Mouse (Mus musculus) embryonic facial prominence, embryonic 11.5 days (tissue): Measurements from ENCODE around the gene Rfx4. TPM values are rescaled to one million over a fixed set of nuclear protein-coding genes. Genes with fewer than 3 reads are reported as not detected.

ENCODE experiments used
- ATAC-seq: fragments of 200-750 bp; cut with Nextera tagmentation; replicated peaks from 2 replicates; pipeline ENCODE4 v1.8.0; 2017; ENCODE audit warnings: low read depth; ENCODE audit not compliant: insufficient number of reproducible peaks, low FRiP score, low TSS enrichment
- DNase-seq: peaks from one replicate; pipeline ENCODE4 v3.0.0-alpha.2; 2015; ENCODE audit warnings: low spot score
- H3K27ac ChIP-seq: fragments of 300-500 bp; sonication (generic); replicated peaks from 2 replicates; pipeline ENCODE4 v1.5.1; 2014; ENCODE audit warnings: mild to moderate bottlenecking, low read depth, low read length, control low read depth
- H3K27me3 ChIP-seq: fragments of 300-500 bp; sonication (generic); 2 replicates; pipeline ENCODE4 v1.6.1; 2014; ENCODE audit warnings: mild to moderate bottlenecking, low read length, moderate library complexity, mixed read lengths; ENCODE audit not compliant: control insufficient read depth, insufficient read depth
- H3K36me3 ChIP-seq: fragments of 300-500 bp; sonication (generic); replicated peaks from 2 replicates; pipeline ENCODE4 v1.6.1; 2014; ENCODE audit warnings: low read depth, mild to moderate bottlenecking, low read length, moderate library complexity, mixed read lengths; ENCODE audit not compliant: control insufficient read depth, insufficient read depth
- H3K4me1 ChIP-seq: fragments of 300-500 bp; sonication (generic); 2 replicates; pipeline ENCODE4 v1.6.1; 2014; ENCODE audit warnings: low read length, mixed read lengths; ENCODE audit not compliant: control insufficient read depth, insufficient read depth
- H3K4me2 ChIP-seq: fragments of 300-500 bp; sonication (generic); 2 replicates; pipeline ENCODE4 v1.6.1; 2014; ENCODE audit warnings: low read depth, mild to moderate bottlenecking, control low read depth, low read length, moderate library complexity
- H3K4me3 ChIP-seq: fragments of 300-500 bp; sonication (generic); 2 replicates; pipeline ENCODE4 v1.5.1; 2014; ENCODE audit warnings: low read depth, low read length, control low read depth
- H3K9ac ChIP-seq: fragments of 300-500 bp; sonication (generic); replicated peaks from 2 replicates; pipeline ENCODE4 v1.6.1; 2014; ENCODE audit warnings: mild to moderate bottlenecking, control low read depth, low read length
- H3K9me3 ChIP-seq: fragments of 300-500 bp; sonication (generic); replicated peaks from 2 replicates; pipeline ENCODE4 v1.6.1; 2016; ENCODE audit warnings: mild to moderate bottlenecking, low read length, inconsistent platforms, mixed read lengths; ENCODE audit not compliant: control insufficient read depth
- WGBS: fragments of 180-500 bp; shearing (Covaris S2); extraction: QIAGEN DNeasy Blood & Tissue Kit; methylation state at CpG from one replicate; pipeline ENCODE4 v1.1.7; 2014; 5-methylcytosine and 5-hydroxymethylcytosine counted together
- polyA plus RNA-seq: library from polyadenylated mRNA; unstranded; fragments of >200 nt; fragmentation: Nextera tagmentation; extraction: Ambion mirVana; gene quantifications from 2 replicates; pipeline ENCODE4 v1.2.1, GENCODE M21; 2014

Gene Rfx4
- polyA plus RNA-seq, 1 experiment from 2014 or later = 5.2 TPM

DNA sequence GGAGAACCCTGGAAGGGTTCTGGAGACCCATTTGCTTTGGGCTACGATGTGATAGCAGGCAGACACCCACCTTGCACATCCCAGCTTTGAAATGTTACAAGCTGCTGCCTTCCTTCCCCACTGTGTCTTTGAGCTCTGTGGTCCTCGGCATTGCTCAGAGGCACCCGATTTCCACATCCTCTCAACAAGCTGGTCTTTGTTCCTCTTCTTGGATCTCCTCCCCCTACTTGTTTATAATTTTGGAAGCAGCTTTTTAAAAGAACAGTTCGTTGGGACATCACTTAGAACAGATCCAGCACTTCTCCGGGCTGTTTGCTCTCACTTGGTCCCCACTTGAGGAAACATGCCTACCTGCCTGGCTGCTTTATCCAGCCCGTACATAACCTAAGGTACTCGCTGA, 22.1 kb downstream of the Rfx4 start:
- no peaks in the 10 kb centered on the region for H3K36me3 ChIP-seq
- no peak for ATAC-seq

DNA sequence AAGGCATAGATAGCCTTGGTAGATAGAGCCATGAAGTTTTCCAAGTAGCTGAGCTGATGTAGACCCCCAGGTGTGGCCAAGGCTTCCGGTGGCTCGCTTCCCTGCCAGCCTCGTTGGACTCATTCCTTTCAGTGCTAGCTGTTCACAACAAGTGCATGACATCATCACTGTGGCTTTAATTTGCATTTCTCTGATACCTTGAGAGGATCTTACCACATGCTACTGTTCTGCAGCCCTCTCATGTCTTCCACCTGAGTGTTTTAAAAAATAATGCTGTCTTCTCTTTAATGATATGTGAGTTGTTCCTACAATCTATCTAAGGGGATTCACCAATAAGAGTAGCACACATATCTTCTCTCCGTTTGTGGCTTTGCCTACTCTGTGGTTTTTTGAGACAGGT, 25.0 kb downstream of the Rfx4 start:
- WGBS = 82% methylated on average over 4 of the region's 4 CpGs
- Histone ChIP-seq H3K9me3 (no peaks in the 10 kb centered on the region), H3K4me3 (no peak overlapping the region), H3K4me2 (no peak overlapping the region), H3K27me3 (no peaks in the 10 kb centered on the region), H3K36me3 (no peaks in the 10 kb centered on the region), H3K27ac (no peak overlapping the region), H3K4me1 (no peaks in the 10 kb centered on the region), H3K9ac (no peak overlapping the region)
- ATAC-seq = no peak
- no peak for DNase-seq

More for the DNA sequence above, 22.1 kb downstream of the Rfx4 start:
- no peaks in the 10 kb centered on the region for H3K9me3 ChIP-seq
- H3K27me3 ChIP-seq = no peaks in the 10 kb centered on the region
- 60% methylated on average over 7 of the region's 7 CpGs for WGBS
- H3K4me2 ChIP-seq = no peak overlapping the region
- no peaks in the 10 kb centered on the region for H3K4me1 ChIP-seq
- H3K4me3 ChIP-seq = no peak overlapping the region
- no peak overlapping the region for H3K27ac ChIP-seq
- H3K9ac ChIP-seq = no peak overlapping the region
- no peak for DNase-seq

DNA sequence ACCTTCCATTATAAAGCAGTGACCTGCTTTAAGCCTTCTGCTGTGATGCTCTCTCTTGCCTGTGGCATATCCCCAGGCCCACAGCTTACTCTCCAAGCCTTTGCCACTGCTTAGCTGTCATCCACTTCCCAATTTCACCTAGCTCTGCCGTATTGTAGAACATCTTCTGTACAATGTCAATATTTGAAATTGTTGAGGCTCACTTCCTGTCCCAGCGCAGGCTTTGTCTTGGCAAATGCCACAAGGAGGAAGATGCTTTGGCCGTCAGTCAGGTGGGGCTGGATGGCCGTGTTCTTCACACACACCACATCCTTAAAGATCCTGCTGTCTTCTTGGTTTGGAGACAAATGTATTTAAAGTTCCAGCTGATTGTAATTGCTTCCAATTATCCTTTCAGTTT, 29.5 kb downstream of the Rfx4 start:
- Histone ChIP-seq H3K9me3 (no peaks in the 10 kb centered on the region), H3K4me3 (no peak overlapping the region), H3K4me1 (no peaks in the 10 kb centered on the region), H3K36me3 (no peaks in the 10 kb centered on the region), H3K27ac (no peak overlapping the region), H3K27me3 (no peaks in the 10 kb centered on the region), H3K4me2 (no peak overlapping the region), H3K9ac (no peak overlapping the region)
- no peak for DNase-seq
- ATAC-seq = no peak
- 87% methylated on average over 4 of the region's 4 CpGs for WGBS

DNA sequence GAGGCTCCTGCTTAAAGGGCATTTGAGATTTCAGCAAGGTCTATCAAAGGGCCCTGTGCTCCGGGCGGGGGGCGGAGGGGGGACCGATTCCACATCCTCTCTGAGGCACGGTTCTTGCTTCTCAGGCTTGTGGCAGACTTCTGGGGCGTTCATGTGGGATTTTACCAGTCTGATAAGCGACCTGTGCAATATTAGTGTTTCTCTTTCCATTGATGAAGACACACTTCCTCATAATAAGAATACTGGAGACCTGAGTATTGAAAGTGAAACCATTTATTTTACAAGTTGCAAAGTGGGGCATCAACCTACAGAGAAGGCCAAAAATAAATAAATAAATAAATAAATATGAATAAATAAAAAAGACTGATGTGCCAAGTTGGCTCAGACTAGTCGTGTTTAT, 34.5 kb downstream of the Rfx4 start:
- ATAC-seq (no peak), DNase-seq (no peak)
- Histone ChIP-seq H3K36me3 (no peaks in the 10 kb centered on the region), H3K4me2 (no peak overlapping the region), H3K4me1 (no peaks in the 10 kb centered on the region), H3K9ac (no peak overlapping the region), H3K9me3 (no peaks in the 10 kb centered on the region), H3K4me3 (no peak overlapping the region), H3K27ac (no peak overlapping the region), H3K27me3 (no peaks in the 10 kb centered on the region)
- WGBS = 89% methylated on average over 8 of the region's 8 CpGs

DNA sequence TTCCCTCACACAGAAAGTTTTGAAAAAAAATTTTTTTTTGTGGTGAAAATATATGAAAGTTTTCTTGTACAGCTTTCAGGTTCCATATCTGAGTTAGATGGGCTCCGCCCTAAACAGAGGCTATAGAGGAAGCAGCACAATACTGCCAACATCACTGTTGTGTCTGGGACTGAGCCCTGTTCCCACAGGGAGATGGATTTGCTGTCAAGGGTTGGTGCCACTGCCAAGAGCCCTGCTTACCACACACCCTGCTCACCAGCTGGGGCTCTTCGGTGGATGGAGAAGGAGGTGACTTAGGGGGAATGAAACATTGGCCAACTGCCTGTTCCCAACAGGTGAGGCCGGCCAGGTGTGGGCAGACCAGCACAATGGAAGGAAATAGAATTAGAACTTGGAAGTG, 35.3 kb downstream of the Rfx4 start:
- Histone ChIP-seq H3K36me3 (no peaks in the 10 kb centered on the region), H3K9me3 (no peaks in the 10 kb centered on the region)

DNA sequence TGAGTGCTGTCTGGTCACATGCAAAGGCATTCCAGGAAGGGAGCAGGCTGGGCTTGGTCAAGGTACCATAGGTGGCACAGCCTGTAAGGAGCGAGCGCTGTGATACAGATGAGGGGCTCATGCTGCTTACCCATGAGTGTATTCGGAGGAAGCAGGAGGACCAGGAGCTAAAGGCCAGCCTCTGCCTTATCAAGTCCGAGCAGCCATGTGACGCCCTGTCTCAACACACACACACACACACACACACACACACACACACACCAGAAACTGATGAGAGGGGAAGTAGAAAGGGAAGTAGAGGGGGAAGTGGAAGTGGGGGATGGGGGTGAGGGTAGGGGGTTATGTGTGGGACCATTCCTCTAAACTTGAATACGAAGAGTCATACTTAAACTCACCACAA, 45.7 kb downstream of the Rfx4 start:
- ATAC-seq (no peak), DNase-seq (no peak)
- Histone ChIP-seq H3K4me2 (no peak overlapping the region), H3K27me3 (no peaks in the 10 kb centered on the region), H3K36me3 (no peaks in the 10 kb centered on the region), H3K9ac (no peak overlapping the region), H3K4me1 (no peaks in the 10 kb centered on the region), H3K27ac (no peak overlapping the region), H3K4me3 (no peak overlapping the region), H3K9me3 (no peaks in the 10 kb centered on the region)
- WGBS = 89% methylated on average over 6 of the region's 6 CpGs

More for the DNA sequence above, 35.3 kb downstream of the Rfx4 start:
- ATAC-seq (no peak), DNase-seq (no peak)
- 90% methylated on average over 3 of the region's 3 CpGs for WGBS
- Histone ChIP-seq H3K27ac (no peak overlapping the region), H3K27me3 (no peaks in the 10 kb centered on the region), H3K4me1 (no peaks in the 10 kb centered on the region), H3K4me3 (no peak overlapping the region), H3K9ac (no peak overlapping the region), H3K4me2 (no peak overlapping the region)

DNA sequence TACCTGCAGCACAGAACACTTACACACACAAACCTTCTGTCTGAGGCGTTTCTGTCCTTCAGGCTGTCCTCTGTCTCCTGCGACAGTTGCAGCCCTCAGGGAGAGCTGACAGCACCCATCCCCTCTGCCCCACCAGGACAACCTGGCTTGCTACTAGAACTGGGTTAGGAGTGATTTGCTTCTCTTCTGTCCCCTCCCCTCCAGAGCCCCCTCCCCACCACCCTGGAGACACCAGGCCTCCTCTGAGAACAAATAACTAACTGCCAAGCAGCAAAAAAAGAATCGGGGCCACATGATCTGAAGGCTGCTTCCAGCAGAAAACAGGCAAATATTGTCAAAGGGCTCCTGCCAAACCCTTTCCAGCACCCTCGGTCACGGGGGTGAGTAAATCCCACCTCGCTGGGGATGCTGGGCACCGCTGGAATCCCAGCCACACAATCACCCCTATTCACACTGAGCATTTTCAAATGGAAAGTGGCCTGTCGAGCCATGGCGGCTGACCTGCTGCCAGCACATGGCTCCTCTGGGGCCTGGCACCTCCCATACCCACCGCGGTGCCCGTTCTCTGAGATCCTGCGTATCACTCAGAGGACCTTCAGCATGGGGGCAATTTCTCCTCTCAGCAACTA, 47.5 kb downstream of the Rfx4 start:
- DNase-seq = no peak

DNA sequence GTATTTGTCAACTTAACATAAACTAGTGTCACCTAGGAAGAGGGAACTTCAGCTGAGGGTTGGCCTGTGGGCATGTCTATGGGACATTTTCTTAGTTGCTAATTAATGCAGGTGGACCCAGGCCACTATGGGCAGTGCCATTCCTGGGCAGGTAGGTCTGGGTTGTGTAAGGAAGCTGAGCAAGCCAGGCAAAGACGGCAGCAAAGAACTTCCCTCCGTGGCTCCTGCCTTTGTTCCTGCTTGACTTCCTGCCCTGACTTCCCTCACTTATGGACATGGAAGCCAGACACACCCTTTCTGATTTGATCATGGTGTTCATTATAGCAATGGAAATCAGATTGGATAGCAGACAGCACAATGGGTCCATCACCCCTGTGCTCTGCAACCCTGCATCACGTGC, 49.7 kb downstream of the Rfx4 start:
- H3K27ac ChIP-seq = no peak overlapping the region
- no peak overlapping the region for H3K9ac ChIP-seq
- no peak overlapping the region for H3K4me2 ChIP-seq
- no peaks in the 10 kb centered on the region for H3K36me3 ChIP-seq
- WGBS = 85% methylated on average over 3 of the region's 3 CpGs
- no peaks in the 10 kb centered on the region for H3K27me3 ChIP-seq
- no peaks in the 10 kb centered on the region for H3K9me3 ChIP-seq
- no peaks in the 10 kb centered on the region for H3K4me1 ChIP-seq
- DNase-seq (no peak), ATAC-seq (no peak)
- H3K4me3 ChIP-seq = no peak overlapping the region

More for the DNA sequence above, 47.5 kb downstream of the Rfx4 start:
- H3K27me3 ChIP-seq = no peaks in the 10 kb centered on the region
- H3K4me3 ChIP-seq = no peak overlapping the region
- no peak for ATAC-seq
- H3K36me3 ChIP-seq = no peaks in the 10 kb centered on the region
- 63% methylated on average over 13 of the region's 13 CpGs for WGBS
- no peak overlapping the region for H3K27ac ChIP-seq
- no peak overlapping the region for H3K9ac ChIP-seq
- H3K4me1 ChIP-seq = no peaks in the 10 kb centered on the region
- H3K9me3 ChIP-seq = no peaks in the 10 kb centered on the region
- H3K4me2 ChIP-seq = no peak overlapping the region
